Mouse (Mus musculus): ENCODE results near the gene Tubal3. TPM values are rescaled to one million over a fixed set of nuclear protein-coding genes. Genes with fewer than 3 reads are reported as not detected.

The Tubal3 gene
- total and polyA plus RNA-seq, 3 experiments, result 0.07 TPM; not detected in 2

GRCm38 (mm10) chr13:3893126-3893734 lies 24.8 kb upstream of the Tubal3 start:
- peak overlapping the region; percentile 60 to 91 (median 65) for H3K4me3 ChIP-seq (replicated peaks in 1 of 3; ENCODE audit: low read depth in 2 of 3, low read length in 2 of 3, poor library complexity in 1 of 3)
- no peaks in the 10 kb centered on the region for H3K9me3 ChIP-seq (replicated peaks; ENCODE audit: low read length)
- H3K27ac ChIP-seq (ENCODE audit: insufficient read depth, low read depth), result no peak overlapping the region
- TF ChIP-seq KAT2A (IDR thresholded peaks at IDR 0.05; ENCODE audit: insufficient replicate concordance, low read length) (no peak), E2F4 (IDR thresholded peaks at IDR 0.05; ENCODE audit: insufficient replicate concordance, low read depth, low read length) (no peak), POLR2AphosphoS2 (IDR thresholded peaks at IDR 0.05; ENCODE audit: low read depth, low read length) (peak; percentile 87), ZC3H11A (IDR thresholded peaks at IDR 0.05; ENCODE audit: low read depth, low read length) (no peak), USF2 (conservative IDR thresholded peaks at IDR 0.05; ENCODE audit: low read depth, low read length) (peak; percentile 80), TBP (conservative IDR thresholded peaks at IDR 0.05; ENCODE audit: low read depth, low read length) (no peak; the same call in 1 of the 2 replicates), SMC3 (IDR thresholded peaks at IDR 0.05; ENCODE audit: low read depth, low read length) (peak; percentile 34; the same call in 1 of the 2 replicates), JUN (IDR thresholded peaks at IDR 0.05; ENCODE audit: insufficient read depth, low read depth, low read length) (no peak), MEF2A (IDR thresholded peaks at IDR 0.05; ENCODE audit: borderline replicate concordance, low read depth, low read length) (peak; percentile 20; the same call in 1 of the 2 replicates), CTCF (conservative IDR thresholded peaks at IDR 0.05 in 1 of 2, IDR thresholded peaks at IDR 0.05 in 1 of 2; ENCODE audit: low read depth in 2 of 2, low read length in 2 of 2) (no peak), MYC (IDR thresholded peaks at IDR 0.05; ENCODE audit: low read depth, low read length) (peak; percentile 90), RCOR1 (conservative IDR thresholded peaks at IDR 0.05; ENCODE audit: low read depth, low read length) (no peak), CHD2 (IDR thresholded peaks at IDR 0.05; ENCODE audit: low read length) (peak; percentile 41; the same call in 1 of the 2 replicates), SIN3A (IDR thresholded peaks at IDR 0.05; ENCODE audit: low read length) (no peak; the same call in 1 of the 2 replicates), MAZ (IDR thresholded peaks at IDR 0.05; ENCODE audit: low read depth, low read length) (no peak; the same call in 1 of the 2 replicates), ZMIZ1 (IDR thresholded peaks at IDR 0.05; ENCODE audit: low read depth, low read length) (peak; percentile 94), BHLHE40 (IDR thresholded peaks at IDR 0.05; ENCODE audit: low read depth, low read length) (peak; percentile 82), MXI1 (IDR thresholded peaks at IDR 0.05; ENCODE audit: low read depth, low read length) (peak; percentile 86), HCFC1 (IDR thresholded peaks at IDR 0.05; ENCODE audit: low read depth, low read length) (peak; percentile 21; the same call in 1 of the 2 replicates), ELF1 (IDR thresholded peaks at IDR 0.05; ENCODE audit: low read depth, low read length) (peak; percentile 17; the same call in 1 of the 2 replicates), ETS1 (conservative IDR thresholded peaks at IDR 0.05; ENCODE audit: low read depth, low read length) (no peak), ZNF384 (IDR thresholded peaks at IDR 0.05; ENCODE audit: low read depth, low read length) (no peak; the same call in 1 of the 2 replicates), CHD1 (IDR thresholded peaks at IDR 0.05; ENCODE audit: low read depth, low read length) (no peak), GABPA (IDR thresholded peaks at IDR 0.05; ENCODE audit: insufficient replicate concordance, low read depth, low read length) (no peak), EP300 (IDR thresholded peaks at IDR 0.05; ENCODE audit: low read length) (no peak), NELFE (IDR thresholded peaks at IDR 0.05; ENCODE audit: low read depth, low read length) (peak; percentile 97), NRF1 (IDR thresholded peaks at IDR 0.05; ENCODE audit: low read depth, low read length) (peak; percentile 58), UBTF (IDR thresholded peaks at IDR 0.05; ENCODE audit: low read depth, low read length) (peak; percentile 83), USF1 (IDR thresholded peaks at IDR 0.05; ENCODE audit: low read depth, low read length) (peak; percentile 92), RAD21 (IDR thresholded peaks at IDR 0.05; ENCODE audit: low read depth, low read length) (no peak), PAX5 (IDR thresholded peaks at IDR 0.05; ENCODE audit: low read length) (no peak), MAX (IDR thresholded peaks at IDR 0.05; ENCODE audit: low read length) (peak; percentile 90), POLR2A (IDR thresholded peaks at IDR 0.05; ENCODE audit: low read depth, low read length) (peak; percentile 99), MAFK (IDR thresholded peaks at IDR 0.05; ENCODE audit: insufficient replicate concordance, low read length) (no peak), IRF4 (IDR thresholded peaks at IDR 0.05; ENCODE audit: low read depth, low read length) (0 out of 2 replicates have a peak, but pooled peaks have one; percentile 36), TCF12 (IDR thresholded peaks at IDR 0.05; ENCODE audit: low read depth, low read length) (peak; percentile 93), JUND (conservative IDR thresholded peaks at IDR 0.05; ENCODE audit: low read depth, low read length) (no peak), ZKSCAN1 (IDR thresholded peaks at IDR 0.05; ENCODE audit: borderline replicate concordance, low read depth, low read length) (no peak)
- peak overlapping the region; percentile 67 for H3K4me2 ChIP-seq (ENCODE audit: insufficient read depth, low read depth, poor library complexity, severe bottlenecking)
- peaks cover 11 to 29% of the 10 kb centered on the region in 2 experiments for H3K4me1 ChIP-seq (ENCODE audit: control insufficient read depth in 1 of 2, insufficient read depth in 2 of 2)
- H3K79me2 ChIP-seq (replicated peaks; ENCODE audit: control insufficient read depth, extremely low read depth, insufficient read depth, poor library complexity, severe bottlenecking), result peaks cover 16% of the 10 kb centered on the region; the same call in 1 of the 2 replicates
- in situ Hi-C loops (cut with MboI; ENCODE audit: low pct_ligation_motif_present, low pct_unique_long_range_greater_than_20kb, low sequenced_read_pairs) (loop anchor here (25.0 kb wide), 1 partner anchor 131 kb away; no protein-coding TSS in a partner anchor), dilution Hi-C loops (cut with MboI; ENCODE audit: extremely low pct_ligation_motif_present, extremely low pct_unique_long_range_greater_than_20kb, low sequenced_read_pairs) (no loop called here)
- peak overlapping the region; percentile 85 for H3K9ac ChIP-seq (ENCODE audit: insufficient read depth, low read depth)
- no peaks in the 10 kb centered on the region for H3K27me3 ChIP-seq (replicated peaks)
- DNase-seq (ENCODE audit: extremely low read depth), result peak; percentile 89
- H3K36me3 ChIP-seq (replicated peaks in 1 of 2; ENCODE audit: control insufficient read depth in 1 of 2, insufficient read depth in 1 of 2, low read length in 1 of 2), result peaks cover 8 to 38% of the 10 kb centered on the region in 2 experiments
